Mouse (Mus musculus) liver, adult 2 months (tissue): ENCODE results near the gene Npy1r.

Experiments used
- CTCF ChIP-seq: fragments of 200-500 bp; IDR thresholded peaks from 2 replicates; pipeline ENCODE4 v1.5.1; 2011; ENCODE audit warnings: low read depth, low read length, control low read depth
- POLR2A ChIP-seq: fragments of 200-500 bp; IDR thresholded peaks from 2 replicates; pipeline ENCODE4 v1.6.1; 2011; ENCODE audit warnings: low read length, control low read depth; ENCODE audit not compliant: insufficient read depth; ENCODE audit errors: extremely low read depth

DNA sequence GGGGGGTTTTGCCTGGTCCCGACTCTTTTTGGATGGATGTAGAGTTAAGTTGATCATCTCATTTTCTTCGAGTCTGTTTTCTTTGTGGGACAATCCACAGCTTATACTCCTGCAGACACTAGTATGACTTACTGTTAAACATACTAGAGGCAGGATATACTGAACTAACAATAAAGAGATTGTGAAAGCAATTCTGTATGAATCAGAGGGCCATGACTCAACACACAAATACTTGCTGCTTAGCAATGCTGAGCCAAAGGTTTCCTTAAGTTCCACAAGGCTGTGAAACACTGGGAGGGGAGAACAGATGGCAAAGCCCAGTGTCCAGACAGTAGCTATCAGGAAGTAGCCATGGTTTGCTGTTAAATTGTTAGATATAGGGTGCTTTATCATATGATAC, 15.7 kb upstream of the Npy1r start:
- TF ChIP-seq CTCF (no peak), POLR2A (no peak)
